Mouse (Mus musculus): ENCODE data around the gene Igf1r.
A peak's percentile ranks its signal among the peaks of the same experiment; 100 is the strongest.

Igf1r gene

GRCm38 (mm10) chr7:68127799-68128261, 175.2 kb downstream of the Igf1r start:
- DNase-seq, result peak; percentile 64 to 71

- DNase-seq, result peak; percentile 39 to 43
Observed at GRCm38 (mm10) chr7:68128271-68128674, 175.6 kb downstream of the Igf1r start.

- DNase-seq, result peak; percentile 99
Observed at GRCm38 (mm10) chr7:68129077-68129511, 176.5 kb downstream of the Igf1r start.

DNA sequence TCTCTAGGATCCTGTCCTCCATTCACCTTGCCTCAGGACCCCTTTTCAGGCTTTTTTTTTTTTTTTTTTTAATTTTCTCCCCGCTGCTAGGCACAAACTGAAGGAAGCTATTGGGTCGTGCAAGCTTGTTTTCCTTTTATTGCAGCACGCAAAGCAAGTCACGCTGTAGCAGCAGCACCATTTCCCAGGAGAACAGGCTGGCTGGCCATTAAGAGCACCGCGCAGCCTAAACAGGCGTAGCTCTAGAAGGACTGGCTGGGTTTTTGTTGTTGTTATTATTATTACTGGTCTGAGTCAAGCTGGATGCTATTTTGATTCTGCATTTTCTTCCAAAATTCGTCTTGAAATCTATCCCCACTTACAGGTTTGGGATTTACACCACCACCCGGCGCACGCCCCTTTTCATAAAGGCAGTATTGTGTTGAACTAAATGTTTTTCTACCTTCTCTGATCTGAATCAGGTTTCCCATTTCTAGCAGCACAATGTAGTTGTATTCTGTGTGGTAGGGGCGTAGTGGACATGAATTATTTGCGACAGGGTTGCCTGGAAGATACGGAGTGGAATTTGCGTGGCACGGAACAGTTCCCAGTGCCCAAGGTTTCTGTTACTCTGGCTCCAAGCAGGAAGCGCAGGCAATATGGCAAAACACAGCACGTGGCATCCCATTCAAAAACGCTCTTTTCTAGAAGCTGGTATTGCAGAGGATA, 177.1 kb downstream of the Igf1r start:
- peak; percentile 97 to 99 for DNase-seq

DNA sequence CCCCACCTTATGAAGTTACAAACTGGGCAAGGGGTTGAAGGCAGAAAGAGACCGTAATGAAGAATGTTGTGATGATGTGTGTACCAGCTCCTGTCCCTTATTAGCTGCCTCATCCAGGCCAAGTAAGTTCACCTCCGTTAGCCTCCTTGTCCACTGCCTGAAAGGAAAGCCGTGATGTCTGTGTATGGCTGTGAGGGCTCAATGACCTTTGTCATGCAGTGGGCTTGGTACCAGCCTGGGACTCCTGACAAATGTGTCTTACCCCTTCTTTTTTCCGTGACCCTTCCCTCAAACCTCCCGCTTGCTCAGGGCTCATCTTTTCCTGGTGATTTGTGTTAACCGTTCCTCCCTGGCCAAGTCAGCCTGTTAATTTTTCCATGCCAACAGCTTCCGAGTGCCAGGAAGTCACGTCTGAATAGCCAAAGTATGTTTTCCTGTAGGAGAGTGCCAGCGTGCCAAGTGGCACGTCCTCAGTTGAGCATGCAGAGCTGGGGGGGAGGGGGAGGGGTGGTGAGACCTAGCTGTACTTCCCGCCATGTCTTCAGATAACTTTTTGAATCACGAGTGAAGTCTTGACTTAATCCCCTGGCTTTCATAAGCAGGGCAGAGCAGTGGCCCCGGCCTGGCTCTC, 178.4 kb downstream of the Igf1r start:
- peak; percentile 30 to 56 for DNase-seq

DNA sequence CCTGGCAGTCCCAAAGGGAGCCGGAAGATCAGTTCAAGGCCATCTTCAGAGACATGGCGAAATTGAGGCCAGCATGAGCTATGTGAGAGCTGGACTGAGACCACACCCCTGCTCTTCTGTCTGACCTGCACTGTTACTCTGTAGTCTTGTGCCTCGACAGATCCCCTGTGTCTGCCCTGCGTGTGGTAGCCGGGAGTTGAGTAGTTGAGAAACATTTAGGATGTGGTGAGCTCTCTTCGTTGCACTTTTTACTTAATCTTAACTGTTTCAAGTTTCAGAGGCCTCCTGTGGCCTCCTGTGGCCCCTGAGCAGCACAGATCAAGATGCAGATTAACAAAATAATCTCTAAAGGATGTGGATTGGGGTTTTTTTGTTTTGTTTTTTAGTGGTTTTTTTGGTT, 181.1 kb downstream of the Igf1r start:
- DNase-seq, result no peak

DNA sequence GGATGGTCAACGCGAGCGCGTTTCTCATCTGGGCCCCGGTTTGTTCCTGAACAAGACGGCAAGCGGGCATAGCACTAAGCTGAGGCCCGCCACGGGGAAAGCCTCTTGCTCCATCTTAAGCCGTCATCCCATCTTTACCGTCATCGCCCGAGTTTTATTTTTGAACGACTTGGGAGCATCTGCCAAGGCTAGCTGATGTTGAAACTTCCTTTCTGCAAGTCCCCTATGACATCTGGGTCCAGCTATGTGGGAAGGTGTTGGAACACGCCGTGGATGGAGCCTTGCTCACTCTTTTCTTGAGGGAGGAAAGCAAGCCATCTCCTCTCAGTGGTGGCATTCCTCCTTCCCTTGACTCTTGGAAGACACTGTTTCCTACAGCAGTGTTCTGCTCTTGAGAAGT, 182.3 kb downstream of the Igf1r start:
- DNase-seq, result no peak

DNA sequence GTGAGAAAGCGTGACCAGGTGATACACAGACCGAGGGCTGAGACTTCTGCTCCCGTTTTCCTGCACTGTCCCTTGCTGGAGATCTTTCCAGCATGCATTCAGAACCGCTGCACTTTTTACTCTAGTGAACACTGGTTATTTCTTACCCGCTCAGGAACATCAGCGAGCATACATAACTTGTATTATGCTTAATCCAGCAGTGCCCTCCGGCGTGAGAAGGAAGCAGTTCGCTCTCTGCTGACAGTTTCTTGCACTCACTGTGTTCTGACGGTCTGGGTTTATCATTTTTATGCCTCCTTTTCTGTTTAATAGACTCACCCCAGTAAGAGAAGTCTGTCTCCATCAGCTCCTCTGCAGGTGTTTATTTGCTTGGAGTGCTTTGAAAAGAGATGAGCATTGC, 183.4 kb downstream of the Igf1r start:
- no peak for DNase-seq

GRCm38 (mm10) chr7:68139384-68139783, 186.8 kb downstream of the Igf1r start:
- no peak for DNase-seq

GRCm38 (mm10) chr7:68140041-68140807, 187.6 kb downstream of the Igf1r start:
- no peak for DNase-seq

DNA sequence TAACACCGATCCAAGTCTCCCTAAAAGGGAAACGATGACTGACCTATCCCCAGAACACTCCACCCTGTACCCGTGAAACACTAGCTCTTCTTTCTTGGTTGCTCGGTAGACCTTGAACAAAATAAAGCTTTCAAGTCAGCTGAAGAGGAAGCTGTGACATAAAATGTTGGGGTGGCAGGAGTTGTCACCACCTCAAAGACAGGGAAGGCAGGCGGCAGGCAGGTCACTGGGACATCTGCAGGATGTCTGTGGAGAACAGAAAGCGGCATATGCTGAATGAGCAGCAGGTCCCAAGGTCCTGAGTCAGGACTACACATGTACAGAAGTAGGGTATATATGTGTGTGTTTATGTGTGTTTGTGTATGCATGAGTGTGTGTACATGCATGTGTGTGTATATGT, 191.6 kb downstream of the Igf1r start:
- DNase-seq, result no peak

DNA sequence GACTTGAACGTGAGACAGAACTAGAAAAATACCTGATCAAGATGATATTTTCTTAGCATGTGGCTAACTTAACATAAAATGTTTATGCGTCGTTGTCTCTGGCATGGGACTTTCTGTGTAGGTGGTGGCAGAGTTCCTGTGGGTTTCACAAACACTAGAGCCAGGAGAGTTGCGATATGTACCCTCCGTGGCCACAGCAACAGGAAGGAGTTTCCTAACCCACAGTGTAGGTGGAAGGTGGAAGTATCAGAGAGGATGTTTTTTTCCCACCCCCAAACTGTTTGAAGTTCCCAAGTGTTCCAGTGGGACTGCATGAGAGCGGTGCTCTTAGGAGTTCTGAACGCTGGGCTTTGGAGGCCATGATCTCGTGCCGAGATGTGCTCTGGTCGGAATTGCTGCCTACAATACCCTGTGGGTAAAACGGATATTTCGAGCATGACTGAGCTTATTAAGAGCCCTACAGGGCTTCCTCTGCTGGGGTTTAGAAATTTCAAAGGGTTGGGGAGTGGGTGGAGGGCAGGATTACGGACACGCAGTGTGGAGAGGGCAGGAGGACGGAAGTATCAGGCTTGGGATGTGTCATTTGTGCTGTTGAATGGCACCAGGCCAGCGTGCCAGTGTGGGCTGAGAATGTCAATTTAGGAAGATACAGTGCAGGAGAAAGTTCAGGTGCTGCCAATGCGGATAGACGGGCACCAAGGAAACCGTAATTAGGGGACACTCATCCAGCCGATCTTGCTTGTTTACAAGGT, 195.8 kb downstream of the Igf1r start:
- peak; percentile 32 to 58 for DNase-seq

- no peak for DNase-seq
Observed at GRCm38 (mm10) chr7:68151892-68152291, 199.3 kb downstream of the Igf1r start.

DNA sequence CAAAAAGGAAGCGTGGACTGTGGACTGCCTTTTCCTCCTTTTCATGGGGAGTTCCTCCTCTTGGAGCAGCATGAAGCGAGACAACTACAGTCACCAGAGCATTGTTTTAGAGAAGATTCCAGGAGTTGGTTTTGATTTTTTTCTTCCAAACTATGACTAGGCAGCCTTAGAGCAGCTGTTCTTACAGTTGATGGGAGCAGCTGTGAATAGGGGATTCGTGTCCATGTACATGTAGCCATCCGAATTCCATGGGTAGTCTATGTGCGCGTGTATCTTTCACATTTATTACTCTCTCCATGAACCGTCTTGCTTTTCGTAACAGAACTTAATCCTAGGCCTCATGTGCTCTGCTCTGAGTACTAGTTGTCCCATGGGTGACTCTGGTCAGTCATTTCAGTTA, 199.8 kb downstream of the Igf1r start:
- no peak for DNase-seq

- no peak for DNase-seq
Observed at GRCm38 (mm10) chr7:68153269-68153668, 200.6 kb downstream of the Igf1r start.

- no peak for DNase-seq
Observed at GRCm38 (mm10) chr7:68154588-68154987, 202.0 kb downstream of the Igf1r start.

DNA sequence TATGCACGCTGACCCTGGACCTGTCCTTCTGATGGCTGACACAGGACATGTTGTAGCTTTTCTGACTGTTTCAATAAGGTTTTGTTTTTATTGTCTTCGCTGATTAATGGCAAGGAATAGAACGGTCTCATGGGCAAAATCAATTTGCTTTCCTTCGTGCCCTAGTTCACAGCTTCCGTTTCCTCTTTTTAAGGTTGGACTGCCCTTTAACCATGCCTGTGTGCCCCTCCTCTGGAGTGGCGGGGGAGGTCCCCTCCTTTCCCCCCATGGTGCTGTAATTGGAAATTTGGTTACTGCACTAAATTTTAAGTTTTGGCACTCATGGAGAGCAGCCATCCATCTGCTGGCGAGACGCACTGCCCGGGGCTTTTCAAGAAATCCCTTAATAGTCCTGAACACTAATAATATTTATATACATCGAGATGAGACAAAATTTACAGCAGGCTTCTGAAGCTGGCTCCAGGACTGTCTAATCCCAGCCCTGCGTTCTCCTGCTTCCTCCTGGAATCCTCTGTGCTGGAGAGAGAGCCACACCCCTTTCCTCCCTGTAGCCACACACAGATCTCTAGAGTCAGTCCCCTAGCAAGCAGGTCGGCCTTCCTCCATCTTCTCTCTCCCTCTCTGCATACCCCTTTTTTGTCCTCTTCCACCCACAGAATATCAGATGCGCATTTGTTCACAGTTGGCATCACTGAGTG, 207.6 kb downstream of the Igf1r start:
- DNase-seq, result no peak

DNA sequence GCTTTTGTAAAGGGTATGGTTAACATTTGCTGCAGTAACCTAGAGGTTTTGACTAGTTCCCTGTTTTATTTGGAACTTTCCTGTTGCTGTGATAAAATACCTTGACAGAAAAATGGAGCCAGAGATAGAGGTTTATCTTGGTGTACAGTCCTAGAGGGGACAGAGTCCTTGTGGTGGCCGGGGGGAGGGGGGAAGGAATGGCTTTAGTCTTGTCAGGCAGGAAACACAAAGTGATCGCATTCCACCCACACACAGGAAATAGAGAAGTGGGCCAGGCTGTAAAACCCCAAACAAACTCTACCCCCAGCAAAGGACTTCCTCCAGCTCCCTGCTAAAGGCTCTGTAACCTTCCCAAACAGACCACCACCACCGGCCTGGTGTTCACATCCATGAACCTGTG, 211.4 kb downstream of the Igf1r start:
- DNase-seq, result no peak

- peak; percentile 41 to 49 for DNase-seq
Observed at GRCm38 (mm10) chr7:68172776-68173175, 220.1 kb downstream of the Igf1r start.

DNA sequence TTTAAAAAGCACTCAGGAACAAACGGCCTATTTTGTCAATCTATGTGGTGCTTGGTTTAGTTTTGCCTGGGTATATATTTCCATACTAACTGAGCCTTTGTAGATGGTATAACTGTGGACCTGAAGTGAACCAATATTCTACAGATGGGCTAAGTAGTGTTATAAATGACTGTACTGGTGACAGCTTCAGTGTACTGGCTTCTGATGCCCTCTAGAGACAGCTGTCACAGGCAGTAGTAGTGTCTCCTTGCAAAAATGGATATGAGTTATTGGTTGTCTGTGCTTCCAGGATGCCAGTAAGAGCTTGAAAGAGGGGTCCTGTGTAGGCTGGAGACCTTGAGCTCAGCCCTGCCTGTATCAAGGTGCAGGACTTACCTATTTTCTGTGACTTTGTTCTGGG, 227.0 kb downstream of the Igf1r start:
- no peak for DNase-seq

- no peak for DNase-seq
Observed at GRCm38 (mm10) chr7:68181104-68181503, 228.5 kb downstream of the Igf1r start.

- no peak for DNase-seq
Observed at GRCm38 (mm10) chr7:68182025-68182424, 229.4 kb downstream of the Igf1r start.

Data from cerebellum, postnatal 25 days (tissue).